Mouse (Mus musculus) fat pad, adult 2 months (tissue): ENCODE measurements around the gene Homer1.

Experiments used
- DNase-seq: peaks from one replicate; pipeline ENCODE4 v3.0.0-alpha.2; 2011; ENCODE audit warnings: low read depth, low spot score; ENCODE audit errors: extremely low read depth

Homer1 gene

DNA sequence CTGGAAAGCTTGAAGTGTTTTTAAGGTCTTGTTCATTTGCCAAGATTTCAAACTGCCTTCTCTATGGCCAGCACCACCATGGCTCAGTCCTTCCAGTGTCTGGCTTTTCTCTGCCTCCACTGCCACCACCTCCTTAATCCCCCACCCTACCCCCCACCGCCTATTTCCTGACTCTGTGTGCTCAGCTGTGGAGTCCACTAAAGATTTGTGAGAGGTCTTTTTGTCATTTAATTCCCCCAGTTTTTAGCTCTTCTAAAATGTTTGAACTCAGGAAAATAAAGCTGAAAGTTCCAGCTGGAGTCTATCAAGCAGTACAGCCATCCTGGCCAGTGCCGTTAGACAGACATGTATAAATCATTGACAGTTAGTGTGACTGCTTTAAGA is 89.8 kb downstream of the Homer1 start:
- DNase-seq, result no peak

- no peak for DNase-seq
Observed at GRCm38 (mm10) chr13:93399710-93400216, 100.3 kb downstream of the Homer1 start.

DNA sequence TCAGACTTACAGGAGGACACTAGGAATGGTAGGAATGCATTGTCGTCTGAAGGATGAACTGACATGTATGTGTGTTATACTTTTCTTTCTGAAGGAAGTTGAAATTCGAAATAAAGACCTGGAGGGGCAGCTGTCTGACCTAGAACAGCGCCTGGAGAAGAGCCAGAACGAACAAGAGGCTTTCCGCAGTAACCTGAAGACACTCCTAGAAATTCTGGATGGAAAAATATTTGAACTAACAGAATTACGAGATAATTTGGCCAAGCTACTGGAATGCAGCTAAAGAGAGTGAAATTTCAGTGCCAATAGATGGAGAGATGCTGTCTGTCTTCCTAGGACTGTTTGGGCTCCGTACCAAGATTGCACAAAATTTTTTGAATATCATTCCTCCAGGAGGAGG is 102.5 kb downstream of the Homer1 start:
- no peak for DNase-seq

DNA sequence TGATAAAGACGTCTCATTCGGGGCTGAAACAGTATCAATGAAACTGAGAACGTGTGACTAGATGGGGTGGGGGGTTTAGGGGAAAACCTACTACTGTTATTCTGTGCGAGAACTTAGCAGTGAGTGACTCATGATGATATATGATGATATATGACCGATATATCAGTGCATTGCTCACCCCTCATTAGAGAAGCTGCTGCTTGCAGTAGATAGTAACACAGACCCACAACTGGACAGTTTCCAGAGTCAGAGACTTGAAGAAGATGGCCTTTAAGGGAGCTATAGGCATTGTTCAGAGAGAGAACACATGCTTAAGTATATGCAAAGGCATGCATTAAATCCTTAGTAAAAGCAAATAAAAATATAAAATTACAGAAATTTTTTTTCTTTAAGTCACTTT is 107.4 kb downstream of the Homer1 start:
- no peak for DNase-seq

GRCm38 (mm10) chr13:93410343-93410742 is 110.9 kb downstream of the Homer1 start:
- DNase-seq, result no peak

- DNase-seq, result no peak
Observed at GRCm38 (mm10) chr13:93415055-93415454, 115.6 kb downstream of the Homer1 start.

- DNase-seq, result no peak
Observed at GRCm38 (mm10) chr13:93418292-93418691, 118.9 kb downstream of the Homer1 start.

GRCm38 (mm10) chr13:93419779-93420178 is 120.3 kb downstream of the Homer1 start:
- DNase-seq, result no peak

- no peak for DNase-seq
Observed at GRCm38 (mm10) chr13:93423224-93423623, 123.8 kb downstream of the Homer1 start.

GRCm38 (mm10) chr13:93427920-93428876 is 128.8 kb downstream of the Homer1 start:
- no peak for DNase-seq

- peak; percentile 65 for DNase-seq
Observed at GRCm38 (mm10) chr13:93429205-93429604, 129.8 kb downstream of the Homer1 start.

- no peak for DNase-seq
Observed at GRCm38 (mm10) chr13:93440167-93440566, 140.7 kb downstream of the Homer1 start.

- DNase-seq, result no peak
Observed at GRCm38 (mm10) chr13:93453275-93453674, 153.8 kb downstream of the Homer1 start.
